Mouse (Mus musculus): Measurements from ENCODE around the gene Med9. TPM values are rescaled to one million over a fixed set of nuclear protein-coding genes. Genes with fewer than 3 reads are reported as not detected.
A peak's percentile ranks its signal among the peaks of the same experiment; 100 is the strongest.
"Not testable (repeated sequence)": the region's sequence is repeated elsewhere in the genome, so short reads cannot be mapped to it uniquely, and the experiment has no call there.

The Med9 gene
- total RNA-seq, 2 experiments from 2014 or later = 15.3 to 17.9 TPM

DNA sequence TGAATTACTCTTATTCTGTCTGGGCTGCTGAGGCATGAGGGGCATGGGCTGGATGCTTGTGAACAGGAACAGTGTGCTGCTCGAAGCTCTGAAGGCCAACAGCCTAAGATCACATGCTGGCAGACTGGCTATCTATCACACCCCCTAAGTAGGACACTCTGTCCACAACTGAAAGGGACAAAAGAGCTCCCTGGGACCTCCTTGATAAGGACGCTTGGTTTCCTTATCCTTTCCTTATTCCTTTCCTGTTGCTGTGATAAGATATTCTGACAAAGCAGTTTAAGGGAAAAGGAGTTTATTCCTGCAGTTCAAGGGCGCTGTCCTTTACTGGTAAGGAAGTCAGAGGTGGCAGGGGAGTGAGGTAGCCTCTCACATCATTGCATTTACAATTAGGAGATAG, 7.4 kb upstream of the Med9 start:
- intact Hi-C loops (cut with DNase I) = no loop called here

DNA sequence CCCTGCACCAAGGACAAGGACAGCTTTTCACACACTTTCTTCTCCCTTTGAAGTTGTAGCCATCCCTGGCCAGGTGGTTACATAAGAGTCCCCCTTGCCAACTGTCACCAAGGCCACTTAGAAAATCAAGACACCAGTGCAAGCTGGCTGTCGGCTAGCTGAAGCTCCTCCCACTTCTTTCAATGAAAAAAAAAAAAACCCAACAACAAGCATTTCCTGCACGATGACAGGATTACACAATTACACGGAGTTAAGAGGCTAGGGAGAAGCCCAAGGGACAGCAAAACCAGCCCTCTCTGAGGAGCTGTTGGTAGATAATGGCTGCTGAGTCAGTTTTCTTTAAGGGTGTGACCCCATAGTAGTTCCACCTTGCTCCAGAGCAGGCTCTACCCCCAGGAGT, 6.6 kb upstream of the Med9 start:
- intact Hi-C loops (cut with DNase I) = no loop called here
- DNase-seq = no peak

More for the DNA sequence above, 7.4 kb upstream of the Med9 start:
- DNase-seq = no peak

DNA sequence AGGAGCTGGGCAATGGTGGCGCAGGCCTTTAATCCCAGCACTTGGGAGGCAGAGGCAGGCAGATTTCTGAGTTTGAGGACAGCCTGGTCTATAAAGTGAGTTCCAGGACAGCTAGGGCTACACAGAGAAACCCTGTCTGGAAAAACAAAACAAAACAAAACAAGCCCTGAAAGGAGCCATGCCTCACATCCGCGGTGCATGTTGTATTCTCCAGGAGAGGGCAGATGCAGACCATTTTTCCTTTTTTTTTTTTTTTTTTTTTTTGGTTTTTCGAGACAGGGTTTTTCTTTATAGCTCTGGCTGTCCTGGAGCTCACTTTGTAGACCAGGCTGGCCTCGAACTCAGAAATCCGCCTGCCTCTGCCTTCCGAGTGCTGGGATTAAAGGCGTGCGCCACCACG, 3.2 kb upstream of the Med9 start:
- DNase-seq; intact Hi-C loops (cut with DNase I): not testable (repeated sequence)

DNA sequence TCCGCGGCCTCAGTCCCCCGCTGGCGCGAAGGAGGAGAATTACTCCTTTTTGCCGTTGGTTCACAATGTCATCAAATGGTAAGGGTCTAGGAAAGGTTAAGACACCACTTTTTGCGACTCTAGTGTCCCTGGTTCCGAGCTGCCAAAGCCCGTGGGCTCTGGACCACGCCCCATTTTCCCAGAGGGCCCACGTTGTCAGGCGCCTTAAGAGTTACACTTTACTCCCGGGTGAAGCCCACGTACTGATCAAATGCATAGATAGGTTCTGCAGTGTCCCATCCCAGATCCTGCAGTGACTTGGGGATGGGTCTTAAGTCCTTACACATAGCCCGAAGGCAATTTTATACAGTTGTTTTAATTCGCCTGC, 378 bp downstream of the Med9 start:
- intact Hi-C loops (cut with DNase I) = no loop called here
- no peak for DNase-seq

DNA sequence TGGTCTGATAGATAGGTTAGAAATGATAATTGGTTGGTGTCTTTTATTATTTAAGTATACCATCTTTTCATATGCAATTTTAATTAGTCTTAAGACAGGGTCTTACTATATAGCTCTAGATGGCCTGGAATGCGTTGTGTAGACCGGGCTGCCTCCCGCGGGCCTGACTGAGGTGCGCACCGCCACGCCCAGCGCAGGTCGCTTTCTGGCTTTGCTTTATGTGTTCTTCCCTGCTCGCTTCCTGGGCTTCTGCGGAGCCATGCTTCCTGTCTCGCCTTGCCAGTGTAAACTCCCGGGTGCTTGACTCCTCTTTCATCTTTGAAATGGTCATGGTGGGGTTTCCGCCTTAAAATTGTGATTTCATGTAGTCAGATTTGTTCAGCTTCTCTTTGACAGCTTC, 4.9 kb downstream of the Med9 start:
- intact Hi-C loops (cut with DNase I) = no loop called here
- DNase-seq = no peak

DNA sequence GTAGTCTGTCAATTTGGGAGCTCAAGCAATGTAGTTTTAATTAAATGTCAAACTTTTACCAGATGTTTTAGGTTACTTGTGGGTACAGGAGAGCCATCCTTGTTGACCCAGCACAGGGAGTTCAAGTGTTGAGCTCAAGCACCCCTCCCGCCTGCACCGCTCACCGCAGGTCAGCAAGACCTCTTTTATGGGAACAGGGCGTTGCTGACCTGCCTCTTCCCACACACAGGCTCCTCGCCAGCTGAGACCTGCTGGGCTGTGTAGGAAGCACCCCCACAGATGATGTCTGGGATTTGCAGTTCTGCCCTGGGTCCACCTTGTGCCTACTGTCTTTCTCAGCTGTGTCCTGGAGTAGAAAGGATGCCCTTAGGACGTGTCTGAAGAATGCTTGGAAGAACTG, 8.7 kb downstream of the Med9 start:
- intact Hi-C loops (cut with DNase I) = no loop called here
- no peak for DNase-seq

DNA sequence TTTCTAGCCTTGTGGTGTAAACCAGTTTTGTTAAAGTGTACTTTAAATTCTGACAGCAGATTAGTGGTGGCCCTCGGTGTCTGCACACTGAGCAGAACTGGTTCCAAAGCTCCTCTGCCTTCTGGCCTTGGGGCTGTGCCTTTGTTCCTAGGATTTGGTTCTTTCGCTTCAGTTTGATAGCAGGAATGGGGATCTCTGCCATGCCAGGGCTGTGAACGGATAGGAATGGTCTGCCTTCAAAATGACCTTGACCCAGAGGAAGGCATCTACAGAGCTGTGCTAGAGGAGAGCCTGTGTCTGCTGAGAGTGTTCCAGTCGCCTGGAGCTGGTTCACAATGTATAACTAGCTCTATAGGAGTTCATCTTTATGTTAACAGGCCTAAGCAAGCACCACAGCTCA, 11.4 kb downstream of the Med9 start:
- intact Hi-C loops (cut with DNase I) = loop anchor here (2.0 kb wide), 1 partner anchor 79 kb away; no protein-coding TSS in a partner anchor
- no peak for DNase-seq

DNA sequence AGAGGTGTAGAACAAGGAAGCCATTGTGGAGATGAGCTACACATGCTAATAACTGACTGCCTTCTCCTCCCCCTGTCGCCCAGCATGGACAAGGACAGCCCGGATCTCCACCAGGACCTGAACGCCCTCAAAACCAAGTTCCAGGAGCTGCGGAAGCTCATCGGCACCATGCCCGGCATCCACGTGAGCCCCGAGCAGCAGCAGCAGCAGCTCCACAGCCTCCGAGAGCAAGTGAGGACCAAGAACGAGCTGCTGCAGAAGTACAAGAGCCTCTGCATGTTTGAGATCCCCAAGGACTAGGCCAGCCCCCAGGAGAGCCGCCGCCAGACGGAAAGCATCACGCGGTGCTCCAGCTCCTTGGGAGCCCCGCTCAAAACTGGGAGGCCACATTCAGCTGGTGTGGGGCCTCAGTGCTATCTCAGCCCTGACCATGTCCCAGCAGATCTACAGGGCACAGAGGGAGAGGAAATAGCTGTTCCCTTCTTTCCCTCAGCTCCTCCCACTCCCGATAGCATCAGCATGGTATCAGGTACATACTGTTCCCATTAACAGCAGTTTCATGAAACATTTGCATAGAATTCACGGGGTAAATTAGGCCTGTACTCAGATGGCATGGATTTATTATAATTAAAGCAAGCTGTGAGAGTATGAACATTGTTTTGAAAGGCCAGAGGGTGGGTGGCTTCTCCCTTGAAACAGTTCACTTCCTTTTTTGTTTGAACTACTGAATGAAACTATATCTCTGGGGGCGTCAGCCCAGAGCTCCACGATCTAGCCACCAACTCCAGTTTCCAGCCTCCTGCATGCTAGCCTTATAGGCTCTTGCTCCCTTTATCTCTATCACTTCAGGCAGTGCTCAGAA, 12.7 kb downstream of the Med9 start:
- DNase-seq = no peak
- intact Hi-C loops (cut with DNase I) = no loop called here

DNA sequence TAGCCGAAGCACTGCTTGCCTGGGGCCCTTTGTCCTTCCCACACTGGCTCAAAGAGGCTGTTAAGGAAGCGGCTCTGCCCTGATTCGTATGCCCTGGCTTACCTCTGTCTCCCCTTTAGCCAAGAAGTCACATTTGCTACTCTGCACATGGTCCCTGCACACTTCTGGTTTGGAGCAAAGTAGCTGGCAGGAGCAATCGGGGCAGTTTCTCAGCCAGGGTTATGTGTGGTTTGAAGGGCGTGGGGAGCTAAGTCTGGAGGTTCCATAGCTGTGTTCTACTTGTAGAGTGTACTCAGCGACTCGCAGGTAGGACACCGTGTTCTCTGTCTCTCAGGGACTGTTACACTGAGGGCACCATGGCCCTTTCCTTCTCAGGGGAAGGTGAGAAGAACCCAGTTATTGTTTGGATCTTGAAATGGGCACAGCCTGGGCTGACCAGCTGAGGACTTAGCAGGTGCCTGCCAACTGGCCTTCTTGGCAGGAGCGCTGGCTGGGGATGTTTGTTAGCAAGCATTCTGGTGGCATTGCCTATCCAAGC, 13.4 kb downstream of the Med9 start:
- DNase-seq = no peak
- intact Hi-C loops (cut with DNase I) = no loop called here

DNA sequence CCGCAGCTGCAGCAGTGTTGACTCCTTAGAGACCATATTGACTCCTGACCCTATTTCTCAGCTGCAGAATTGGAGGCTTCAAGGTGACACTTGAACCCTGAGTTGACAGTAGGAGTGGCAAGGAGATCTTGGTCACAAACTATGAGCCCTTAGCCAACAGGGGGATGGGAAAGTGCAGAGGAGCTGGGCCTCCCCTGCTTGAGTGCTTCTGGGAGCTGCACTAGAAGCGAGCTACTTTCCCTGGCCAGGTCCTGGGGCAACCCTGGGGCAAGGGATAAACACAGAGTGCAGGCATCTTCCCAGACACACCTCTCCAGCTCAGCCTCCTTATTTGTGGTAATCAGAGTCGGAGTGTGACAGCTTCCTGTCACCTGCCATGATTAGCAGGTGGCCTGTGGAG, 14.6 kb downstream of the Med9 start:
- DNase-seq = no peak
- intact Hi-C loops (cut with DNase I) = no loop called here

DNA sequence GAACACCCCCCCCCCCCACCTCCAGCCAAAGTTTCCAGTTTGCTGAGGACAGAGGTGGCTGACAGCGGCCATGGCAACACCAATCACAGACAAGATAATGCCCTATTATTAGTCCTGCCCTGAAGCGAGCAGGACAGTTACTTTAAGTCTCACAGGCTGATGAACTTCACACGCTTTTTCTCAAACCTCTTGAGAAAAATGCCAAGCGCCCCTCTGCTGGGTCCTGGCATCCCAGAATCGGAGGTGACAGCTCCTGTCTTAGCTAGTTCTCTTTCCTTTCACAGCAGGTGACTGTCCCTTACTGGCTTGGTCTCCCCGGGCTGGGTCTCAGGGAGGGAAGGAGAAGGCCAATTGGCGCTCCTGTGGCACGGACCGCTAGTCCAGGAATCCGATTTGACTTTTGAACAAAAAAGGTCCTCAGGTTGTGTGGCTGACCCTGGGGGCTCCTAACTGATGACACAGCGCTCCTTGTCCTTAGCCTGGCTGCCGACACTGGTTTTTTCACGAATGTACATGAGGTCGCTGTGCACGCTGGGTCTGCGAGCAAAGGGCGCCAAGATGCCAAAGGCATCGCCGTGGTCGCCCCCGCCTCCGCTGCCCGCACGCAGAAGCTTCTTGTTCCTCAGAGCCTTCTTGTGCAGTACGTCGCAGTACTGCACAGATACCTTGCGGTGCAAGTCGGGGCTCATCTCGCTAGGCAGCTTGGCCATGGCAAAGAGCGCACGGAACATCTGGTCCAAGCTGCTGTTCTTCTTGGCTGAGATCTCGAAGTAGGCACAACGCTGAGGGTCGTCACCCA, 15.6 kb downstream of the Med9 start:
- intact Hi-C loops (cut with DNase I) = no loop called here
- no peak for DNase-seq

DNA sequence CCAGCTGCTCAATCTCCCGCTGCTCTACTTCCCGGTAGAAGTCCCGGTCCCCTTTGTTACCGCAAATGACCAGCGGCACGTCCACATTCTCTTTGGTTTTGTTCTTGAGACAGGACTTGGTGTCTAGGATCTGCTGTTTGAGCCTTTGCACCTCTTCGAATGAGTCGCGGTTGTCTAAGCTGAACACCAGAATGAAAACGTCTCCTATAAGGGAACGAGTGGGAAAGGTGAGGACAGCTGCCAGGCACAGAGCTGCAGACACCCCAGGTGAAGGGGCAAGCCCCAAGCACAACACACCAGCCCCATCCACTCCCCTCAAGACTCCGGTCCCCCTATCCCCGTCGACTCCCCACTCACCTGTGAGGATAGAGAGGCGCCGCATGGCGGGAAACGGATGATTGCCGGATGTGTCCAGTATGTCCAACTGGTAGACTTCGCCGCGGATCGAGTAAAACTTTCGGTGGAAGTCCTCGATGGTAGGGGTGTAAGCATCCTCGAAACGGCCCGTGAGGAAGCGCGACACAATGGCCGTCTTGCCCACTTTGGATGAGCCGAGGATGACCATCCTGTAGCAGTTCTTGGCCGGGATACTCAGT, 16.3 kb downstream of the Med9 start:
- intact Hi-C loops (cut with DNase I) = no loop called here
- no peak for DNase-seq

DNA sequence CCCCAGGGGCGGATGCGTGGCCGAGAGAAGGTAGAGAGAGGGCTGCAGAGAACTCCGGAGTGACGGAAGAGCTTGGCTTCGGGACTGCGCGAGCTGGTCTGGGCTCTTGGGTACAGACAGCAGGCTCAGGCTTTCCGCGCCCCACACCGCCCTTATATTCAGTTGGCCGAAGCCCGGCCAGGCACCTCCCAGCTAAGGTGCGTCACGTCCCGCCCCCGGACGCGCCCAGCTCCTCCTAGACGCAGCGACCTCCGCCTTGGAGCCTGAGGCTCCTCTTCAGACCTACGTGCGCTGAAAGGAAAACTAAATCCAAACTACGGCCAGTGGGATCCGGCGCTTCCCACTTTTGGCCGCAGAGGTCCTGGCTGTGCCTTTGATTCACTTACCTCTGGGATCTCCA, 16.8 kb downstream of the Med9 start, which contains the start of gene Rasd1:
TSS of gene Rasd1 (minus strand) at position 127 of the 400 bp plus-strand sequence.
- DNase-seq = peak; percentile 59 to 73
- intact Hi-C loops (cut with DNase I) = loop anchor here (1.0 to 5.0 kb wide), 2 partner anchors 62 to 107 kb away; no protein-coding TSS in a partner anchor

DNA sequence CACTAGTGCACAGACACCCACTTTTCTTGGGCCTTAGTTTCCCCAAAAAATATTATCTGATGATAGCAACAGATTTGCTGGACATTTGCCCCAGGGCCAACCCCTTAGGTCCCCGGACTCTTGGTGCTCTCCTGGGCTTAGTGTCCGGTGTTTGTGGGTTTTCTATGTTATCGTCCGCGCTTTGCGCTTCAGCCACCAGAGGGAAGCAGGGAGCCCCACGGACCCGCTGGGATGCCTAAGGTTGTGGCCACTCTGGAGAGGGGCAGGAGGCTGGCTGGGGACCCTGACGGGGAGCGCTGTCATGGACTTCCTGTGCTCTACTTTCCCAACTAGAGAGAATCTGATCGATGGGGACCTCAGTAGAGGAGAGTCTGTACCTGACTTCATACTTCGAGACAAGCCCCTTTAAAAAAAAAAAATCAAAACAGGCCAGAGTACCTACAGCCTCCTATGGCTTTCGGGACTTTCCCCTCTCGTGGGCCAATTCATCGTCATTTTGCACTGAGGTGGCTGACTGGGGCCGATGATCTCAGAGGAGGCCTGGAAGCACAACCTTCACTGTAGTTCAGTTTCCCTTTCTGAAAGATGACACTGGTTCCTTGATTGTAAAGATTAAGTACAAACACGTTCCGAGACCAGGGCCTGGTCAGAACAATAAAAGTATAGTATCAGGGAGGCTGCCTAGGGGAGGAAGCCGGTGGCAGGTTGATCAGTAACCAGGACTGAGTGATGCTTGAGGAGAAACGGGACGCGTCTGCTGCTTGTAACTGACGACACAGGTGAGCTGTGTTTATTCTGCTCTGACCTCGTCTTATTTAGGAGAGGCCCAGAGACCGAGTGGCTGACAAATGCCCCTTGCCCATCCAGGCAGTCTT, 17.5 kb downstream of the Med9 start:
- intact Hi-C loops (cut with DNase I) = loop anchor here (1.0 to 5.0 kb wide), 2 partner anchors 62 to 107 kb away; no protein-coding TSS in a partner anchor
- DNase-seq = peak; percentile 70 to 82

DNA sequence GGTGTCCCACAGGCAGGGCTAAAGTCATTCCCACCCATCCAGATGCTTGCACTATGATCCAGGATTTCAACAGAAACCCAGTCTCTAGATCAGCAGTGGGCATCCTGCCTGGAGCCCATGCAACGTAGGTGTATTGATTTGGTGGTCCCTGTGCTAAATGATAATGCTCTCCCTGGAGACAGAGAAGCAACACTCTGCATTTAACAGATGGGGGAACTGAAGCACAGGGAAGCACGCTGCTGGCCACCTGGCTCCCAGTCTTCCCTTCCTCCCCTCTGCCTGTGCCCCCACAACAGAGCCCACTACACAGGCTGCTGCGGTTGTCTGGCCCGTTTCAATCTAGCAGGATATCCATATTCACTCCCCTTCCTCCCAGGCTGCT, 18.1 kb downstream of the Med9 start:
- intact Hi-C loops (cut with DNase I) = loop anchor here (5.0 kb wide), 1 partner anchor 106 kb away; no protein-coding TSS in a partner anchor
- no peak for DNase-seq

DNA sequence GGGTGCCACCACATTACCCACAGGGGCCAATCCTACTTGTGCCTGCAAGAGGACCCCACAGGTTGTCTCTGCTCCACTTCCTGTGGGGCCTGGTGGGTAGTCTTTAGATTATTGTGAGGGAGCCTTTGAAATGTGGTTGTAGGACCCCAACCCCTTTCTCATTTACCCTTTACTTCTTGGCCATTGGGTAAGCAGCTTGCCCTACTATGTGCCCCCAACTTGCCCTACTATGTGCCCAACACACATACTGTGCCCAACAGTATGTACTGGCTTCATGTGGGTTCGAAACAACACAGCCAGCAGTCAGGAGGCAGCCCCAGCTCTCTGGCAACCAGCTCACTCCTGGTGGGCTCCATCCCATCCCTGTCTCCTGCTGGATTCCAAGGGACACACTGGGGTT, 19.8 kb downstream of the Med9 start:
- intact Hi-C loops (cut with DNase I) = loop anchor here (5.0 kb wide), 1 partner anchor 105 kb away; no protein-coding TSS in a partner anchor

DNA sequence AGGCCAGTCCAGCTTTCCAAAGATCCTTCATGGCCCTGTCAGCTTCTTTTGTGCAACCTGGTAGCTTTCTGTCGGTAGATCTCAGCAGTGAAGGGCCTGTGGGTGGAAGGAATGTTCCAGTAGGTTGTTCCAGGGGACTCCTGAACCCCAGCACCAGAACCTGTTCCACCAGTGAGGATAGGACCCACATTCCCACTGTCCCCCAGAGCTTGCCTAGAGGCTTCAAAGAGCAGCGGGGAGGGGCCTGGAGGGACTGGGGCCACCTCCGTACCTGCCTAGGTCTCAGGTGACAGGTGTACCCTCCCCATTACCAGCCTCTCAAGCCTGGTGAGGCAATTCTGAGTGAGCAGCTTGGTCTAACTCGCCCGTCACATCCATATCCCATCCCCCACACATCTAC, 22.8 kb downstream of the Med9 start:
- DNase-seq = no peak
- intact Hi-C loops (cut with DNase I) = no loop called here

More for the DNA sequence above, 19.8 kb downstream of the Med9 start:
- no peak for DNase-seq

DNA sequence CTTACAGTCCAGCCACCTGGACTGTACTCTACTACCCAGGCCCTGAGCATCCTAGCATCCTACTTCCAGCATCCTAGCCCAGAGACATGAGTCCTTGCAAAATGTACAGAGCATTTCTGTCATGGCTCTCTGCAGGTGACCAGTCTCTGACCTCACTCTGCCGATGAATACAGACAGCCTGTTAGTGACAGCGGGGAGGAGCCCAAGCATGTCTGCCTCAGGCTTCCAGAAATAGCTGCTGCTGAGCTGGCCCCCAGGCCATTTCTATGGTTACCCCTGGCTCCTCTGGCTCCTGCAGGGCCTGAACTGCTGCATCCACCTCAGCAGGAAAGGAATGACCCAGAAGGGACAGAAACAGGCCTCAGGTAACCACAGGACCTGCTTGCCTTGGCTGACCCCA, 23.7 kb downstream of the Med9 start:
- intact Hi-C loops (cut with DNase I) = no loop called here
- DNase-seq = no peak

DNA sequence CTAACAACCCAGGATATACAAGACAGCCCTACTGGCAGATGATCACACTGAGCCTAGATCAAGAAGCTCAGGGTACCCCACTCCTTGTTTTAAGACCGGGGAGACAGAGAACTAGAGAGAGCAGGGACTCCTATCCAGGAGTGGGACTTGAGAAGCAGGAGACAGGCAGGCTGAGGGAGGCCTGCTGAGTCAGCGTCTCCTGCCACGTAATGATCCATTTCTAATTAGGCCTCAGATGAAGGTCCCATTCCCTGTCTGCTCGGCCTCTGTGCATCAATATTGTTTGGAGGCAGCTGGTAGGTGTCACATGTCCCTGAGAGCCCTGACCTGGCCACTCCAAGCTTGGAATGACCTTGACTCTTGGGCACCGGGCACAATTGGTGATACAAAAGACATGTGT, 25.4 kb downstream of the Med9 start:
- DNase-seq = no peak
- intact Hi-C loops (cut with DNase I) = no loop called here

DNA sequence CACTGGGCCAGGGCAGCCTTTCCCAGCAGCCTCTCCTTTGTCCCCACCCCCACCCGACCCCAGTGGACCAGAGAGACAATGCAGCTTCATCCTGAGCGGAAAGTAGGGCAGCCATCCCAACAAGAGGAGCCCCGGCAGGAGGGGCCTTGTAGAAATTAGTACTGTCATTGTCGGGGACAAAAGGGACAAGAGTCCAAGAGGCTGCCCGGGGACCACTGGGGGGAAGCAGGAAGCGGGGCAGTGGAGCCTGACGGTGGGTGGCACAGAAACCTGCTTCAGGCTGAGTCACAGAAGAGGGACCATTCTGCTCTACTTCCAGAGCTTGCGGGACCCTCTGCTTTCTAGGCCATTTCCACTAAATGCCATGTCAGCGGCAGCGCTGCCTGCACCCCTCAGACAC, 27.2 kb downstream of the Med9 start:
- intact Hi-C loops (cut with DNase I) = no loop called here
- DNase-seq = no peak
